Mouse (Mus musculus) liver, embryonic 15.5 days (tissue): ENCODE results near the gene Pla1a. TPM values are rescaled to one million over a fixed set of nuclear protein-coding genes. Genes with fewer than 3 reads are reported as not detected.

ENCODE experiments used
- ATAC-seq: fragments of 200-750 bp; cut with Nextera tagmentation; 2 replicates; pipeline ENCODE4 v1.8.0; 2017; ENCODE audit warnings: moderate number of reproducible peaks, mild to moderate bottlenecking, moderate library complexity; ENCODE audit not compliant: insufficient read depth
- H3K27ac ChIP-seq: fragments of 300-500 bp; sonication (generic); replicated peaks from 2 replicates; pipeline ENCODE4 v1.5.1; 2015; ENCODE audit warnings: mild to moderate bottlenecking, inconsistent platforms
- H3K27me3 ChIP-seq: fragments of 300-500 bp; sonication (generic); 2 replicates; pipeline ENCODE4 v1.6.1; 2015; ENCODE audit warnings: mild to moderate bottlenecking, inconsistent platforms
- H3K36me3 ChIP-seq: fragments of 300-500 bp; sonication (generic); replicated peaks from 2 replicates; pipeline ENCODE4 v1.6.1; 2015; ENCODE audit warnings: moderate library complexity, mild to moderate bottlenecking, inconsistent platforms
- H3K4me1 ChIP-seq: fragments of 300-500 bp; sonication (generic); replicated peaks from 2 replicates; pipeline ENCODE4 v1.6.1; 2015; ENCODE audit warnings: inconsistent platforms
- H3K4me2 ChIP-seq: fragments of 300-500 bp; sonication (generic); 2 replicates; pipeline ENCODE4 v1.6.1; 2015; ENCODE audit warnings: moderate library complexity, mild to moderate bottlenecking, inconsistent platforms
- H3K4me3 ChIP-seq: fragments of 300-500 bp; sonication (generic); replicated peaks from 2 replicates; pipeline ENCODE4 v1.5.1; 2015; ENCODE audit warnings: mild to moderate bottlenecking, inconsistent platforms
- H3K9ac ChIP-seq: fragments of 300-500 bp; sonication (generic); 2 replicates; pipeline ENCODE4 v1.6.1; 2015; ENCODE audit warnings: moderate library complexity, mild to moderate bottlenecking, inconsistent platforms
- H3K9me3 ChIP-seq: fragments of 300-500 bp; sonication (generic); replicated peaks from 2 replicates; pipeline ENCODE4 v1.6.1; 2016; ENCODE audit warnings: inconsistent platforms
- WGBS: fragments of 180-500 bp; shearing (Covaris S2); methylation state at CpG from one replicate; pipeline ENCODE4 v1.1.7; 2015; ENCODE audit warnings: mixed read lengths; ENCODE audit not compliant: insufficient replicate concordance; 5-methylcytosine and 5-hydroxymethylcytosine counted together
- polyA plus RNA-seq: library from polyadenylated mRNA; unstranded; fragments of >200 nt; fragmentation: Nextera tagmentation; extraction: Ambion mirVana; gene quantifications from 2 replicates; pipeline ENCODE4 v1.2.1, GENCODE M21; 2015

Pla1a gene
- polyA plus RNA-seq, 1 experiment from 2014 or later: 27.2 TPM

GRCm38 (mm10) chr16:38400311-38400960 lies 32.5 kb downstream of the Pla1a start:
- Histone ChIP-seq H3K27ac (peak overlapping the region; percentile 72), H3K36me3 (no peaks in the 10 kb centered on the region), H3K27me3 (no peaks in the 10 kb centered on the region), H3K9ac (no peak overlapping the region), H3K9me3 (no peaks in the 10 kb centered on the region), H3K4me3 (no peak overlapping the region), H3K4me2 (peak overlapping the region; percentile 42), H3K4me1 (peaks cover 32% of the 10 kb centered on the region)
- no peak for ATAC-seq
- WGBS: 68% methylated on average over 9 of the region's 9 CpGs

DNA sequence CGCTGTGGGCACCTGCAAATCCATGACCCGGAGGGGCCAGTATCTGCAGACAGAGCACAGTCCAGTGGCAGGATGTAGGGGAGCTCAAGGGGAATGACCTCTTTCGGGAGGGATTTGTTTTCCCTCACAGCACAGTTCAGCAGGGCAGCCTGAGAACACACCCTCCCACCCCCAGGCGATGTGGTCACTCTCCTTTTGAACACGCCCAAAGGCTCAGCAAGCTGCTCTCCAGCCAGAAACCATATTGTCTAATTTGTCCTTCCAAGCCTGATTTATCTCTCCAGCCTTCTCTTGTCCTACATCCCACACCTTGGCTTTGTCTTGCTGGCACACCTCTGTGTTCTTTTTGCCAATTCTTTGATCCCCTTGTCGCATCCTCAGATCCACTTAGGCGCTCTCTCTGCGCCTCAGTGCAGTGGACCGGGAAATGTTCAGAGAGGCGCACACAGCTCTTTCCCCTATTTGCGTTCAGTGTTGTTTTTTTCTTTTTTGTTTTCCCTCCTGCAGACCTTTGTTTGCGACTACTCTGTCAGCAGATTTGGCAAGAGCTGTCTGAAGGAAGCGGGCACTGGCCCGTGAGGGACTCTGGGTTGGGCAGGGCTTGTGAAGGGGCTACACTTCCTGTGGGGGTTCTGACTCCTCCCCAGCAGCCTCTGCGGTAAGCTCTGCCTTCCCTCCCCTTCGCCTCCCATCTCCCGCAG lies 33.3 kb downstream of the Pla1a start:
- WGBS: 18% methylated on average over 17 of the region's 17 CpGs
- no peak overlapping the region for H3K4me3 ChIP-seq

GRCm38 (mm10) chr16:38399076-38399475 lies 33.9 kb downstream of the Pla1a start:
- 22% methylated on average over 3 of the region's 3 CpGs for WGBS
- no peak for ATAC-seq
- Histone ChIP-seq H3K4me3 (no peak overlapping the region), H3K27me3 (no peaks in the 10 kb centered on the region), H3K36me3 (no peaks in the 10 kb centered on the region), H3K27ac (peak overlapping the region; percentile 72), H3K9ac (no peak overlapping the region), H3K4me2 (peak overlapping the region; percentile 42), H3K4me1 (peaks cover 42% of the 10 kb centered on the region), H3K9me3 (no peaks in the 10 kb centered on the region)

More for the DNA sequence above, 33.3 kb downstream of the Pla1a start:
- ATAC-seq: peak; percentile 85
- Histone ChIP-seq H3K9ac (no peak overlapping the region), H3K4me1 (peaks cover 36% of the 10 kb centered on the region), H3K4me2 (peak overlapping the region; percentile 42), H3K27ac (peak overlapping the region; percentile 72), H3K27me3 (no peaks in the 10 kb centered on the region), H3K9me3 (no peaks in the 10 kb centered on the region), H3K36me3 (no peaks in the 10 kb centered on the region)

- Histone ChIP-seq H3K4me1 (peaks cover 43% of the 10 kb centered on the region), H3K27me3 (no peaks in the 10 kb centered on the region), H3K36me3 (no peaks in the 10 kb centered on the region), H3K9ac (no peak overlapping the region), H3K4me2 (no peak overlapping the region), H3K9me3 (no peaks in the 10 kb centered on the region), H3K4me3 (no peak overlapping the region), H3K27ac (no peak overlapping the region)
- WGBS: 71% methylated on average over 6 of the region's 6 CpGs
- no peak for ATAC-seq
Measured at GRCm38 (mm10) chr16:38398266-38398665, 34.7 kb downstream of the Pla1a start.

DNA sequence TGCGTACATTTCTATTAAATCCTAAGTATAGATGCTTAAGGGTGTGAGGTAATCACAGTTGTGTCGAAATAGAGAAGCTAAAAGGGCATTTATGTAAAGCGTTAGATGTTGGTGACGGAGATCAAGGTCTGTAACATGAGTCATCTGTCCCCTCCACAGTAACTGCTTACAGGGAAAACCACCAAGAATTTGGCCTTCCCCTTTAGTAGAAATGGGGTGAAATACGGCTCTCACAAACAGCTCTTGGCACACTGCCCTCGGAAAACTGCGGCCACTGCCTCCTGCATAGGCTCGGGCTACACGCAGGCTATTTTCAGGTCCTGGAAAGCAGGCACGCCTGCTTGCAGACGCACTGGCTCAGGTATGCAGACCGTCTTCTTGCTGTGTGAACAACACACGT lies 36.8 kb downstream of the Pla1a start:
- H3K36me3 ChIP-seq: no peaks in the 10 kb centered on the region
- no peak for ATAC-seq
- H3K4me1 ChIP-seq: peaks cover 43% of the 10 kb centered on the region
- no peaks in the 10 kb centered on the region for H3K27me3 ChIP-seq
- H3K4me3 ChIP-seq: no peak overlapping the region
- H3K9ac ChIP-seq: no peak overlapping the region
- no peaks in the 10 kb centered on the region for H3K9me3 ChIP-seq
- whole genome bisulfite sequencing: 32% methylated on average over 13 of the region's 13 CpGs
- no peak overlapping the region for H3K27ac ChIP-seq
- H3K4me2 ChIP-seq: no peak overlapping the region

- Histone ChIP-seq H3K27ac (no peak overlapping the region), H3K9ac (no peak overlapping the region), H3K36me3 (no peaks in the 10 kb centered on the region), H3K4me3 (no peak overlapping the region), H3K4me1 (peaks cover 35% of the 10 kb centered on the region), H3K27me3 (no peaks in the 10 kb centered on the region), H3K4me2 (no peak overlapping the region), H3K9me3 (no peaks in the 10 kb centered on the region)
- WGBS: 32% methylated on average over 6 of the region's 6 CpGs
- ATAC-seq: no peak
Measured at GRCm38 (mm10) chr16:38395060-38395730, 37.8 kb downstream of the Pla1a start.

- Histone ChIP-seq H3K4me2 (no peak overlapping the region), H3K9me3 (no peaks in the 10 kb centered on the region), H3K9ac (no peak overlapping the region), H3K4me3 (no peak overlapping the region), H3K27ac (no peak overlapping the region), H3K27me3 (no peaks in the 10 kb centered on the region), H3K4me1 (peaks cover 25% of the 10 kb centered on the region), H3K36me3 (no peaks in the 10 kb centered on the region)
- WGBS: 53% methylated on average over 8 of the region's 8 CpGs
- ATAC-seq: no peak
Measured at GRCm38 (mm10) chr16:38394191-38394618, 38.7 kb downstream of the Pla1a start.

DNA sequence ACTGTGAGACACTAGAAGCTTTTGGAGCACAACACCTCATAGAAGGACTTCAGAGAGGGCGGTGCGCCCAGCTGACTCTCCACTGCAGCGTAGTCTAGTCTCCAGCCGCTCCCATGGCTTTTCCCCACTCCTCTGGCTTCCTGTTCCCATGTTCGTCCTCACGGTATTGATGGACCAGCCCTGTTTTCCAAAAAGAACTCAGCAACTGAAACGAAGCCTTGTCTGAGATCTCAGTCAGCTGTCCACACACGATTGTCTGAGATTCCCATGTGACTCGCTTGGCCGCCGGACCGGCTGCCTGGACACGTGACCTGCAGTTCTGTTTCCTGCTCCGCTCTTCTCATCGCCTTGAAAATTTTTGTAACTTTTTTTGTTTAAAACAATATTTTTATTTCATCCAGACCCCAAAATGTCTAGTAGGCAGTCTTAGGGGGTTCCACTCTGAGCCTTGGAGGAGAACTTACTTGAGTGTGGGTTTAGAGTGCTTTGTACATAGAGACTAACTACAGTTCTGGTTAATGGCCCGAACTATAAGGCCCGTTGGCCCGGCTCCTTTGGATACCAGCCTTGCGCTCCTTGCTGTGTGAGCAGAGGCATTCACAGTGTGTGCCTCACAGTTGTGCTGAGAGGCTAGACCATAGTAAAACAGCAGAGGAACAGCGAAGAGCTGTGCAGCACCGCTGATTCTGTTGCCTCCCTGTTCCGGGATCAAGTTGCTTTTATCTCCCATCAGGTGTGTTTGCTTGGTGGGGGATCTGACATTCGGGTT lies 40.6 kb downstream of the Pla1a start:
- H3K4me2 ChIP-seq: no peak overlapping the region
- H3K9ac ChIP-seq: no peak overlapping the region
- no peaks in the 10 kb centered on the region for H3K27me3 ChIP-seq
- ATAC-seq: no peak
- H3K4me1 ChIP-seq: peaks cover 28% of the 10 kb centered on the region
- 77% methylated on average over 23 of the region's 23 CpGs for WGBS
- H3K36me3 ChIP-seq: no peaks in the 10 kb centered on the region
- H3K27ac ChIP-seq: no peak overlapping the region
- no peak overlapping the region for H3K4me3 ChIP-seq
- H3K9me3 ChIP-seq: no peaks in the 10 kb centered on the region

GRCm38 (mm10) chr16:38390322-38390721 lies 42.6 kb downstream of the Pla1a start:
- WGBS: 74% methylated on average over 7 of the region's 7 CpGs
- no peak for ATAC-seq
- Histone ChIP-seq H3K9me3 (no peaks in the 10 kb centered on the region), H3K4me3 (no peak overlapping the region), H3K36me3 (no peaks in the 10 kb centered on the region), H3K27me3 (no peaks in the 10 kb centered on the region), H3K27ac (no peak overlapping the region), H3K4me1 (peaks cover 35% of the 10 kb centered on the region), H3K4me2 (no peak overlapping the region), H3K9ac (no peak overlapping the region)

GRCm38 (mm10) chr16:38389284-38389893 lies 43.6 kb downstream of the Pla1a start:
- Histone ChIP-seq H3K4me3 (no peak overlapping the region), H3K9ac (no peak overlapping the region), H3K4me1 (peaks cover 39% of the 10 kb centered on the region), H3K9me3 (no peaks in the 10 kb centered on the region), H3K36me3 (no peaks in the 10 kb centered on the region), H3K27ac (no peak overlapping the region), H3K4me2 (no peak overlapping the region), H3K27me3 (no peaks in the 10 kb centered on the region)
- no peak for ATAC-seq
- WGBS: 65% methylated on average over 8 of the region's 8 CpGs
